Comparison of ENCODE assay signal across 18 mouse cellular contexts in the genomic region with DNA sequence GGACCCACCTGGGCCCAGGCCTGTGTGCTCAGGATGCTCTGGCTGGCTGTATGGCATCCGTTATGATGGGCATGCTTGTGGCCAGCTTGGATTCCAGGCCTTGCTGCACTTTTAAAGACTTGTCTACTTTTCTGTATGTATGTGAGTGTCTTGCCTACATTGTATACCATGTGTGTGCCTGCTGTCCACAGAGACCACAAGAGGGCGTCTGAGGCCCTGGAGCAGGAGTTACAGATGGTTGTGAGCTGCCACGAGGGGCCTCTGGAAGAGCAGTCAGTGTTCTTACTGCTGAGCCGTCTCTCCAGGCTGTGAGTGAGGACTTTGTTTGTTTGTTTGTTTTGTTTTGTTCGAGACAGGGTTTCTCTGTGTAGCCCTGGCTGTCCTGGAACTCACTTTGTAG.
DNase-seq lines count a peak whose midpoint lies in the region; ATAC-seq and TF ChIP-seq lines count a peak whose summit lies in the region.
"Had no signal": no experiment of that assay in that cellular context is flagged by ENCODE, and none has a peak within 500 bp of the region (broad histone marks: within the 10 kb centered on the region; RNA-seq: fewer than 3 reads in every experiment).

No protein-coding gene starts in this region.

- TF ChIP-seq CTCF in heart, postnatal 0 days (IDR thresholded peaks at IDR 0.05; ENCODE audit: low read depth), result peak; percentile 21; the same call in 1 of the 2 replicates
- TF ChIP-seq CTCF in thymus, adult 2 months (IDR thresholded peaks at IDR 0.05; ENCODE audit: borderline replicate concordance, control insufficient read depth, extremely low read depth, insufficient read depth, low read length, poor library complexity), result no peak
- peak; percentile 9; the same call in 1 of the 2 replicates for TF ChIP-seq CTCF in embryonic fibroblast, embryonic 13.5 days (IDR thresholded peaks at IDR 0.05; ENCODE audit: borderline replicate concordance, insufficient read depth, low read length)

- peaks cover 3% of the 10 kb centered on the region; the same call in 1 of the 2 replicates for H3K36me3 ChIP-seq in heart, postnatal 0 days (replicated peaks; ENCODE audit: control insufficient read depth, insufficient read depth, low read length)
- H3K36me3 ChIP-seq in thymus, adult 2 months (ENCODE audit: control insufficient read depth, insufficient read depth, low read length), result peaks cover 33% of the 10 kb centered on the region
- H3K36me3 ChIP-seq in forebrain, embryonic 10.5 days (replicated peaks), result peaks cover 48% of the 10 kb centered on the region
- H3K36me3 ChIP-seq: G1E had no signal

- no peaks in the 10 kb centered on the region for H3K27me3 ChIP-seq in heart, postnatal 0 days (ENCODE audit: control insufficient read depth, insufficient read depth, low read length)
- H3K27me3 ChIP-seq in thymus, adult 2 months (ENCODE audit: control insufficient read depth, insufficient read depth, low read length), result no peaks in the 10 kb centered on the region
- H3K27me3 ChIP-seq in forebrain, embryonic 10.5 days (ENCODE audit: poor library complexity, severe bottlenecking), result peaks cover 10% of the 10 kb centered on the region; the same call in 1 of the 2 replicates
- H3K27me3 ChIP-seq: heart, embryonic 13.5 days; liver, embryonic 13.5 days had no signal

- TF ChIP-seq POLR2A in thymus, adult 2 months (IDR thresholded peaks at IDR 0.05; ENCODE audit: control insufficient read depth, extremely low read depth, insufficient read depth, low read length, poor library complexity), result no peak
- TF ChIP-seq POLR2A in embryonic fibroblast, embryonic 13.5 days (IDR thresholded peaks at IDR 0.05; ENCODE audit: low read depth, low read length), result no peak

- ATAC-seq in heart, postnatal 0 days (ENCODE audit: insufficient read depth, low read depth), result no peak

- TF ChIP-seq EP300 in heart, postnatal 0 days (IDR thresholded peaks at IDR 0.05; ENCODE audit: low read depth), result no peak

- 71% methylated on average over 5 of the region's 5 CpGs for WGBS in heart, postnatal 0 days
- WGBS in thymus, adult 2 months, result 91% methylated on average over 5 of the region's 5 CpGs
- WGBS in forebrain, embryonic 10.5 days, result 76% methylated on average over 5 of the region's 5 CpGs

- H3K27ac ChIP-seq in heart, postnatal 0 days (ENCODE audit: low read depth), result no peak overlapping the region
- H3K27ac ChIP-seq in thymus, adult 2 months (ENCODE audit: control insufficient read depth, insufficient read depth, low read length), result no peak overlapping the region
- H3K27ac ChIP-seq in embryonic fibroblast, embryonic 13.5 days (ENCODE audit: insufficient read depth, low read length), result no peak overlapping the region
- H3K27ac ChIP-seq in forebrain, embryonic 10.5 days, result no peak overlapping the region
- H3K27ac ChIP-seq: heart, embryonic 13.5 days; liver, embryonic 13.5 days had no signal

- DNase-seq in heart, postnatal 0 days (ENCODE audit: low spot score), result no peak
- DNase-seq in heart, postnatal 4 days, result no peak
- peak; percentile 40 for DNase-seq in thymus, adult 2 months
- no peak for DNase-seq in thymus, adult 18-20 months
- DNase-seq in forebrain, embryonic 10.5 days (ENCODE audit: extremely low spot score, low spot score), result no peak
- DNase-seq in right cerebral cortex, postnatal 36 days (ENCODE audit: low spot score in 2 of 2), result no peak
- no peak for DNase-seq in layer of hippocampus, adult 9-11 months
- DNase-seq: adrenal gland, adult 8-10 months; cerebellum, adult 18-20 months; gastrocnemius, postnatal 10 days; kidney, postnatal 25 days; liver, embryonic 13.5 days; right cerebral cortex, postnatal 4 days had no signal

- no peak overlapping the region for H3K4me3 ChIP-seq in heart, postnatal 0 days (ENCODE audit: low read depth, low read length)
- no peak overlapping the region for H3K4me3 ChIP-seq in thymus, adult 2 months (ENCODE audit: control insufficient read depth, insufficient read depth, low read length)
- H3K4me3 ChIP-seq in embryonic fibroblast, embryonic 13.5 days (ENCODE audit: insufficient read depth, low read length), result no peak overlapping the region
- no peak overlapping the region for H3K4me3 ChIP-seq in forebrain, embryonic 10.5 days
- H3K4me3 ChIP-seq: embryonic facial prominence, embryonic 10.5 days; heart, embryonic 13.5 days; liver, embryonic 13.5 days; myocyte had no signal

- H3K9me3 ChIP-seq in heart, postnatal 0 days (replicated peaks; ENCODE audit: control insufficient read depth, low read length), result no peaks in the 10 kb centered on the region
- no peaks in the 10 kb centered on the region for H3K9me3 ChIP-seq in forebrain, embryonic 10.5 days
- H3K9me3 ChIP-seq: embryonic facial prominence, embryonic 10.5 days; heart, embryonic 13.5 days; liver, embryonic 13.5 days had no signal

- H3K4me1 ChIP-seq in heart, postnatal 0 days (ENCODE audit: control insufficient read depth, insufficient read depth), result no peaks in the 10 kb centered on the region
- peaks cover 9% of the 10 kb centered on the region for H3K4me1 ChIP-seq in thymus, adult 2 months (replicated peaks; ENCODE audit: control insufficient read depth, insufficient read depth, low read length)
- no peaks in the 10 kb centered on the region for H3K4me1 ChIP-seq in embryonic fibroblast, embryonic 13.5 days (ENCODE audit: control insufficient read depth, insufficient read depth, low read length)
- peaks cover 28% of the 10 kb centered on the region for H3K4me1 ChIP-seq in forebrain, embryonic 10.5 days

- H3K4me2 ChIP-seq in heart, postnatal 0 days (ENCODE audit: low read depth, low read length), result no peak overlapping the region
- H3K4me2 ChIP-seq: heart, embryonic 13.5 days; liver, embryonic 13.5 days had no signal

- H3K9ac ChIP-seq in heart, postnatal 0 days (replicated peaks; ENCODE audit: low read depth, low read length), result no peak overlapping the region
- H3K9ac ChIP-seq: heart, embryonic 13.5 days; liver, embryonic 13.5 days had no signal
